Mouse (Mus musculus) adrenal gland, postnatal 25 days (tissue): ENCODE measurements around the gene Pofut2. TPM values are rescaled to one million over a fixed set of nuclear protein-coding genes. Genes with fewer than 3 reads are reported as not detected.

Source experiments
- DNase-seq: peaks from one replicate; pipeline ENCODE4 v3.0.0; 2021; ENCODE audit warnings: mixed read lengths
- long read RNA-seq: library from polyadenylated mRNA; stranded (forward); transcript quantifications from one replicate; pipeline ENCODE4 v2.0.0, GENCODE M21; 2021
- total RNA-seq: library from RNA; stranded (reverse); gene quantifications from 2 replicates; pipeline ENCODE4 v1.2.3, GENCODE M21; 2021

Pofut2 gene
- total RNA-seq, result 69.1 and 75.7 TPM in 2 replicates
- long read RNA-seq, transcript Pofut2-201 (9 exons, 2,290 nt), result major isoform, 60 of 80 reads
- long read RNA-seq, partial matches to known transcripts, result 15 of 80 reads
- long read RNA-seq, other reads (novel, unspliced or antisense), result 5 of 80 reads

- DNase-seq, result peak; percentile 95
These were observed at the start of gene Pofut2 for GRCm38 (mm10) chr10:77258704-77259621. Pofut2 (plus strand) TSS chr10:77259218.

DNA sequence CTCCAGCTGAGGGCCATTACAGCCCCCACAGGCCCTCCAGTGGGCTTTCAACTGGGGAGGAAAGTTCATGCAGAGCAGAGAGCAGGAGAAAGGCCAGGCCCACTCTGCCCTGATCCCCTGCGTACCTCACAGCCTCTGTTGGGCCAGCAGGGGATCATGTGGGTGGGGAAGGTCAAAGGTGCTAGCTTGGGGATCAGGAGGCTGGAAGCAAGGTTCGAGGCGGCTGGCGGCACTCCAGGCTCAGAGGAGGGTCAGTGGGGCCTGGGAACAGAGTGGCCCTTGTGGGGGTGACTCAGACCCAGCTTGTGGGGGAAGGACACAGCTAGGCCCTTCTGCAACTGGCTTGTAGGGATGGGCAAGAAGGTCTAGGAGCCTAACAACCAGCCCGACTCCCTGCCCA lies 49.8 kb upstream of the Pofut2 start:
- DNase-seq, result peak; percentile 11

DNA sequence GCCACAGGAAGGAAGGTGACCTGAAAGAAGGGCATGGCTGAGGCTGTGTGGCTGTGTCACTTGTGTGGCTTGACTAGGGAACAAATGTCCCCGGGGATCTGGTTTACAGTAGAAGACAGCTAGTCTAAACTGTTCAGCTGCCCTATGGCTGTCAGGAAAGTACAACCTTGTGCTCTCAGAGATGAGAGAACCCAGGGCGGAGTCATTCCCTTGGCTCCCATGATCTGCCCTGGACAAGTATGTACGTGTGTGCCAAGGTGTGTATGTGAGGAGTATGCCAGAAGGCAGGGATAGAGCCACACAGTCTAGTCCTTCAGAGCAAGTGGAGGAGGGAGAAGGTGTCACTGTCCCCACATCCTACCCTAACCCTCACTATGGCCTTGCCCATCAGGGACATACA lies 48.4 kb upstream of the Pofut2 start:
- no peak for DNase-seq

DNA sequence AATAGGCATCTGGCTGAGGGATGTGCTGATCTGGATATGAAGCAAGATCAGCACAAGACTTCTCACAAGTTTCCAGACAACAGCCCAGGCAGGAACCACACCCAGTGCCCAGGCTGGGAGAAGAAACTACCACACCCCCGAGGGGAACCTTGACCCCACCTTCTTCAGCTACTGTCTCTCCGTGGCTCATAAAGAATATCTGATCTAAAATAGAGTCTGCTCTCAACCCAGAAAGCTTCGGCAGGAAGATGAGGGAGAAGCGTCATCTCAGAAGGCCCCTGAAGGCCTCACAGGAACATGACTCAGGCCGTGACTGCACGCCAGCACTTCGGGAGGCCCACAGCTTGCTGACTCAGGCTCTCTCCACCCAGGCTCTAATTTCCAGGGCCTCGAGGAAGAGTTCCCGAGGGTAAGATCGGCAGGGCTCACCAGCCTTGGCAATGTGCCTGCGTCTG lies 47.9 kb upstream of the Pofut2 start:
- peak; percentile 83 for DNase-seq

- no peak for DNase-seq
These were observed 46.5 kb upstream of the Pofut2 start for GRCm38 (mm10) chr10:77212354-77213120.

DNA sequence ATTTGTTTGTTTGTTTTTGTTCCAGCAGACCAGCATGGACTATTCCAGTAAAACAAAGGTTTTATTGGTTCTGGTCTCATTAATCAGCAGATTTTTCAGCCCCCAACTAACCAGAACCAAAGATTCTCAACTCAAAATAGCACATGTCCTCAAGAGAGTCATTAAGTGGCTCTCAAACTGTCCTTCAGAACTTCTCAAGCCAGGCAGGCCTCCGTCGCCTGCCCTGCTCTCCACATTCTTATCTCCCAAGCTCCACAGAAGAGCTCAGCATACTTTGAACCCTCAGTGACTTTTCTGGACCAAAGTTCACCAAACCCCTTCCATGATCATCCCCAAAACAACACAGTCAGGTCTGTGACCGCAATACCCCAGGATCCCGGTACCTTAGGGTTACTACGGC lies 45.5 kb upstream of the Pofut2 start:
- no peak for DNase-seq

GRCm38 (mm10) chr10:77214586-77214985 lies 44.4 kb upstream of the Pofut2 start:
- DNase-seq, result peak; percentile 13

DNA sequence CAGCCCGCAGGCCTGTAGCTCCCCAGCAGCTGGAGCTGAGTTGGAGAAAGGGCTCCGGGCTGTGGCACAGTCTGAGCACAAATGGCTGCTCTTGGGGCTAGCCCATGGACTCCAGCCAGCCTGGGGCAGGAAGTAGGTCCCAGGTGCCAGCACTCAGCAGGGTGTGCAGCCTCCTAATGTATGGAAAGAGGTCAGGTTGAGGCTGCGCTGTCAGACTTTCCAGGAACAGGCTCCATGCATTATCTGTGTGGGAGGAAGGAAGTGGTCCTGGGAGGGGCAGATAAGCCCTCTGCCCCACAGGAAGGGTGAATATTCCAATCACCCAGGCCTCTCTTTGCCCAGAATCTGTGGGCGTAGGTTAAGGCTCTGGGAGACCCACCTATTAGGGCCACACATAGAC lies 43.4 kb upstream of the Pofut2 start:
- no peak for DNase-seq

- no peak for DNase-seq
These were observed 42.7 kb upstream of the Pofut2 start for GRCm38 (mm10) chr10:77216313-77216712.

DNA sequence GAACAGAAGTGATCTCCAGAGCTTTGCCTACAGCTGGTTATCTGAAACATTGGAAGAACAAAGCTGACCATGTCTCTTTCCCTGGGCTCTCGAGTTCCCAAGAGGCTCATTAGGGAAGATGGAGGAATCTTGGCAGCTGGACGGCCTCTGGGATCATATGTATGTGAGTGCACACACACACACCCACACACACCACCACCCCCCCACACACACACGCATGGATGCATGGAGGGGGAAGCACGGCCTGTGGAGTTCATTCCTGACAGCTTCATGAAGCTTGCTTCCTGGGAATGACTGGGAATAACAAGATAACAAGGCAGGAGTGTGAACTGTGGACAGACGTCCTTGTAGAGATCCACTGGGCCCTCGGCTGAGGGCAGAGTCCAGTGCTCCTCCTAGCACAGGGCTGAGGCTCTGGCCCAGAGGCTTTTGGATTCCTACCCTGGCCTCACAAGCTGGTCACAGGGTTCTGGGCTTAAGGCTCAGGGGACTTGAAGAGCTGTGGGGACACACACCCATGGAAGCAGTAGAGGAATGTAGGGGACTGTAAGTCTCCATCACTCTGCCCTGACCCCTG lies 41.8 kb upstream of the Pofut2 start:
- DNase-seq, result no peak

DNA sequence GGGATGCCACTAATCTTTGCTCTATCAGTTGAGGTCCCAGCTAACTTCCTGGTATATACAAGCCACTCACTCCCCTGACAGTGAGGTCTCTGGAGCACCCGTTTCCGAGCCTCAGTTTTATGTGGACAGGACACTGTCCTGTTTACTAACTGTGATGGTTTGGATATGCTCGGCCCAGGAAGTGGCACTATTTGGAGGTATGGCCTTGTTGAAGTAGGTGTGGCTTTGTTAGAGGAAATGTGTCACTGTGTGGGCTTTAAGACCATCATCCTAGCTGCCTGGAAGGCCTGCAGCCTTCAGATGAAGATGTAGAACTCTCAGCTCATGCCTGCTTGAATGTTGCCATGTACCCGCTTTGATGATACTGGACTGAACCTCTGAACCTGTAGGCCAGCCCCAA lies 41.0 kb upstream of the Pofut2 start:
- no peak for DNase-seq

GRCm38 (mm10) chr10:77219411-77220025 lies 39.5 kb upstream of the Pofut2 start:
- DNase-seq, result no peak

- no peak for DNase-seq
These were observed 37.9 kb upstream of the Pofut2 start for GRCm38 (mm10) chr10:77221108-77221507.

- DNase-seq, result no peak
These were observed 36.0 kb upstream of the Pofut2 start for GRCm38 (mm10) chr10:77222963-77223552.

DNA sequence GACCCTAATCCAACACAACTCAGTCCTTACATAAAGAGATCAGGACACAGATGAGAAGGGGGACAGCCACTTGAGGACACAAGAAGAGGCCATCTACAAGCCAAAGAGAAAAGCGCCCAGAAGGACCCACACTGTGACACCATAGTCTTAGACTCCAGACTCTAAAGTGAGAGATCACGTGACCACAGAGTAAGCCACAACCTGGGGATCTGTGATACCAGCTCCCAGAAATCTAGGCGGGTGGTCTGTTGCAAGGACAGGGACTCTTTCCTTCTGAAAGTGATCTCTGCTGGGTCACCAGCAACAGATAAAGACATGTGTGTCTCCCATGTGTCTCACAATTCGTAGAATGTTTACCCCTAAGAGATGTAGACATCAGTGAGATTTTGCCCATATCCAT lies 34.6 kb upstream of the Pofut2 start:
- DNase-seq, result no peak

DNA sequence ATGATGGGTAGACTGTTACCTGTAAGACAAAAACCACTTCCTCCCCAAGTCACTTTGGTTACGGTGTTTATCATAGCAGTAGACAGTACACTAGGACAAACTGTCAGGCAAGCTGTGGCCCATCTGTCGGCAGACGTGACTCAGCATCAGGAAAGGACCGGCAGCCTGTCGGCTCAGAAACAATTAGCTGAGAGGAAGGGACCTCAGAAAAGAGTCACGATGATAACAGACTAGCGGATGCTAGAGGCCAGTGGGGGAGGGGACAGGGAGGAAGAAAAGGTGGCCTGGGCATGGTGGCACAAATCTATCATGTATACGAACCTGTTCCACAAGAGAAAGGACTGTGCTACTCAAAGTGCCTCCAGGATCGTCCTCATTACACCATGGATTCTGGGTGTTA lies 33.6 kb upstream of the Pofut2 start:
- DNase-seq, result no peak

DNA sequence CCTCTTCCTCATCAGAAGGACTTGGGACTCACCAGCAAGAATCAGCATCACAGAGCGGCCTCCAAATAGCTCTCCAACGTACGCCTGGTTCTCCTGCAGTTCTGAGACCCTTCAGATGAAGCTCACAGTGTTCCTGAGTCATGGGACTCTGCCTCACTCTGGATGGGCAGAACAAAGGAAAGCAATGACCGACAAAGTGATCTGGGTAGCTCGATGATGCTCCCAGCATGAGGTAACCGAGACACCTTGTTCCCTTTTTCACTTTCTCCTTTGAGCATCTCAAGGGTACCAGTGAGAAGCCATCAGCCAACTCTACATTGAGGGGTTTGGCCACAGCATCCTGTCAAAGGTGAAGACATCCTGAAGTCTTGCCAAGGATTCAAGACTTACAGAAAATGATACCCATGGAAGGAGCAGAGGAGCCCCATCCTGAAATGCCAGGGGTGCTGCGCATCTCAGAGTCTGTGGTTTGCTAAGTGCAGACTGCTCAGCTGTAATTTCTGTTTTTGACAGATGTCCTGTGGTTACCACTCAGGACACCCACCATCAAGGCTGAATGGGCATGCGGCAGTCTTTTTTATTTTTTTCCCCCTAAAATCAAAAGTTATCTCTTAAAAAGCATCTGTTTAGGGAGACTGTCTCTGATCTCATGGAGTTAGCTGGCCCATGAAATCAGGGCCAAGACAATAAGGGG lies 32.9 kb upstream of the Pofut2 start:
- DNase-seq, result no peak

DNA sequence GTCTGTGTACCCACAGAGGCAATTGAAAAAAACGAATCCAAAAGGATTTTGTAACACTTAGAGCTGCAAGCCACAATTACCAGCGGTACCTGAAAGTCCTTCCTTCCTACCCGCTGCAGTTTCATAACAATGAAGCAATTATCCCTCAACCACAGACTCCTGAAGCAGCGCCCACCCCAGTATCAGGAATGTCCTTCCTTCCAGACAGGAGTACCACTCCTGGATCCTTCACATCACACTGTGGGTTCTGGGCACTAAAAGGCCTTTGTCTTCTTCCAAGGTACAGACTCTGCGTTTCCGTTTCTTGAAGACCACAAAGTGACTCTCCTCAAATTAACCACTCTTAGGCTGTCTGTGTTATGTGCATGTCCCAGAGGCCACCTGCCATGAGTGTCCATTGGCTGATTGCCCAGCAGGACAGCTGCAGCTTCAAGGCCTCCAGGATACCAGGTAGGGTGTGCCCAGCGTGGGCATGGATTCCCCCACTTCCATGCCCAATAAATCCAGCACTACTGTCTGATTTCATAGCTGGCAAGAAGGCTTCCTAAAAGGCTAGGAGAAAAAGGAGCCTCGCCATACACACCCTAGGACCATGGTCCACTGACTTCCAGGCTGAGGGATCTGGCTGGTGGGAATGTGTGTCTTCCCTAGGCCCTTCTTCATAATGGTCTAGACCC lies 32.2 kb upstream of the Pofut2 start:
- no peak for DNase-seq

DNA sequence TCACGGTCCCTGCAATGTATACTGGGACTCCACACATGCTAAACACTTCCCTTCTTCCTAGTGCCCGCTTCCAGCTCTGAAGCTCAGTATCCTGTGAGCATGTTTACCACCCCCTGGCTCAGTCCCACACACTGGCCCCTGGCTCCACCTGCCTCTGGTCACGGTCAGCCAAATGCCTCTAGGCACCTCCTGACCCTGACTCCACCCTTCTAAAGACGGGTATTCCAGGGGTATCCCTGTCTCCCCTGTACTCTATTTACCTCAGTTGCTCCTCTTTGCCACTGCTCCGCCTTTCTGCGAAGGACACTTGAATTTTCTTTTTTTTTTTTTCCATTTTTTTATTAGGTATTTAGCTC lies 31.7 kb upstream of the Pofut2 start:
- no peak for DNase-seq
